Mouse (Mus musculus) frontal cortex, adult (tissue): ENCODE measurements around the gene Daam2.
A peak's percentile ranks its signal among the peaks of the same experiment; 100 is the strongest.

Experiments
- ATAC-seq: cut with Nextera tagmentation; 2 replicates; pipeline ENCODE4 v1.9.2; 2017; ENCODE audit warnings: mild to moderate bottlenecking, moderate library complexity, mixed read lengths; ENCODE audit not compliant: low TSS enrichment

Gene Daam2

GRCm38 (mm10) chr17:49563830-49564470, at the start of gene Daam2:
Daam2 (minus strand) TSS chr17:49564343.
- peak; percentile 96 for ATAC-seq

DNA sequence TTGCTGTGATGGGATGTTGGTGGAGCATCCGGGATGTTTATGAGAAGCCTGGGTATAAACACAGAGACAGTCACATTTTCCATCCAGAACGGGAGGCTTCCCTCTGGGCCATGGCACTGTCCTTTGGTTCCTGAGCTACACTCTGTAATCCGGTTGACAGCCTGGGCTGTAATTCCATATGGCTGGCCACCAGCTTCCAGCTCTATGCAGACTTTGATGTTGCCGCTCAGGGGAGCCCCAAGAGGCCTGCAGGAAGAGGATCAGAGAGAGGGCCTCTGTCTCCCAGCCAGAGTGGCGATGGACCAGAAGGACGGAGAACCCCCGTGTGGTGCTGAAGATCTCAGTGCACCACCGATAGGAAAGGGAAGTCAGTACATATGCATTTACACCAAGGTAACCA, 46.2 kb upstream of the Daam2 start:
- ATAC-seq, result no peak

- no peak for ATAC-seq
These were observed 43.3 kb upstream of the Daam2 start for GRCm38 (mm10) chr17:49607351-49608027.

GRCm38 (mm10) chr17:49605397-49605796, 41.3 kb upstream of the Daam2 start:
- no peak for ATAC-seq

GRCm38 (mm10) chr17:49590051-49590450, 25.9 kb upstream of the Daam2 start:
- ATAC-seq, result peak; percentile 47; the same call in 1 of the 2 replicates

DNA sequence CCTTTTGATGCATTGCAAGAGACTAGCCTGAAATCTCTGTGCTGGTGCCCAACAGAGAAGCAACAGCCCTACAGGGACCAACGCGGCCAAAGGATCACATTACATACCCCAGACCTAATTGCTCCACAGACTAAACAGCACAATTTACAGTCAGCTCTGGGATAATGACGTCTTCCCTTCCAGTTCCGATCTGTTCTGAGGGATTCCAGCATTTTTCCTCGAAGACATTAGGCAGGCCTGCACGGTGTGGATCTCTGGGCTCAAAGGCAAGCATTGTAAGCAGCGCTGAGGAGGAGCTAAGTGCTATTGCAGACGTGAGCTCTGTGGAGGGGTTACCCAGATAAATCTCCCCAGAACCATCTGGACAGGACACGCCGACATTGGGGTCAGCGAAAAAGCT, 18.3 kb upstream of the Daam2 start:
- ATAC-seq, result no peak

DNA sequence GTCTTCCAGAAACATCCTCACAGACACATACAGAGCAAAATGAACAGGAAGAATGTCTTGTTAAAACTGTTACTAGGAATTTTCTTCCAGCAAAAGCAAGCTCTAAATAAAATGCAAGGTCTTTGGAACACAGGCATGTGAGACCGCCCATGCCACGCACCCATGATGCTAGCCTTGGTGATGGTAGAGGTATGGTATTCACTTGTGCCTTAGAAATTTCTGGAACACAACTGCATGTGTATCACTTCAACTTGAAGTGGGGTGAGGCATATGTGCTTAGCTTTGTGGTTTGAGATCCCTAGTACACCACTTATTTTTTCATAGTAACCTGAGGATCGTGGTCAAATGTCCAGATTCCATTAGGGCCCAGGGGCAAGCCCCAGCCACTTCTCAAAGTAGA, 13.2 kb upstream of the Daam2 start:
- ATAC-seq, result no peak

DNA sequence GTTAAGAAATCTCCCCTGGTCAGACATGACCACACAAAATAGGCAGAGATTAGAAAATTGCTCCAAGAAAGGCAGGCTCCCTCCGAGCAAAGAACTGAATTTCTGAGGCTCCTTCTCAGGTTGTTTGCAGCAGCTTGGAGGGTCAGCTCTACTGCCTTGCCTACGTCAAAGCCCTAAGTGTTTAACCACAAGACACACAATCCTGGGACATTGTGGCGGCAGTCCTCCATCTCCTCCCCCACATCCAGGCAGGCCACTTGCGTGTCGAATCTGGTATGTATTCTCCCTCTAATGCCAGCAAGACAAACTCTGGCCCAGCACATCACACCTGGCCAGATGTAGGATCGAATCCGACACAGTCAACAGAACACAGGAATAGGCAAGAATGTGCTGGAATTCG, 4.6 kb upstream of the Daam2 start:
- no peak for ATAC-seq

- ATAC-seq, result 0 out of 2 replicates have a peak, but pooled peaks have one; percentile 13
These were observed 346 bp upstream of the Daam2 start for GRCm38 (mm10) chr17:49564489-49564888.

DNA sequence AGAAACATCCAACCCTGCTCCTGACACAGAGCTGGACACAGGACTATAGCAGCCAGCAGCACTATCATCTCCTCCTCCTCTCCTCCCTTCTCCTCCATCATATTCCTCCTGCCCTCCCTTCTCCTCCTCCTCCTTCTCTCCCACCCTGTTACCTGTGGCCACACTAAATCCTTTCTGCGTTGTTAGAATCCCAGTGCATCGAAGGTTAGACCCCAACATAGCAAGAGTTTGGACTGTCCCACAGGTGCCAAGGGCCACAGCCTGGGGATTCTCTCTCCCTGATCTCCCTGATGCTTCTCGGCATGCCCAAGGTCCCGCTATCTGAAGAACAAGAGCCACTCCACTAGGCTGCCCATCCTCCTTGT, 745 bp downstream of the Daam2 start:
- ATAC-seq, result no peak

GRCm38 (mm10) chr17:49562701-49563415, 1.3 kb downstream of the Daam2 start:
- ATAC-seq, result no peak

DNA sequence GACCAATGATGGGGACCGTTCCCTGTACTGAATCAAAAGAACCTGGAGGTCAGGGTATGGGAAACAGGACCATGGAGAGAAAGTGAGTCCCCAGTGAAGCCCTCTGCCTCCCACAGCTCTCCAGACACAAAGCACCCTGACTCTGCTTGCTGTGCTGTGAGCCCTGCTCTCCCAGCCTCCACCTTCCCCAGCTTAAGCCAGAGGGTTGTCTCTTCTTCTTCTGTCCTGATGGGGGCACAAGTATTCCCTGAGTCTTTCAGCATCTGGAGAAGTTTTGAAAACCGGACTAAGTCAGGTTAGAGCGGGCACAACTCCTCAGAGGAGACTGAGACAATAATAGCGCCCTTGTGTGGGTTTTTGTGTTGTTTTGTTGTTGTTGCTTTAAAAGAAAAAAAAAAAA, 2.2 kb downstream of the Daam2 start:
- ATAC-seq, result no peak

DNA sequence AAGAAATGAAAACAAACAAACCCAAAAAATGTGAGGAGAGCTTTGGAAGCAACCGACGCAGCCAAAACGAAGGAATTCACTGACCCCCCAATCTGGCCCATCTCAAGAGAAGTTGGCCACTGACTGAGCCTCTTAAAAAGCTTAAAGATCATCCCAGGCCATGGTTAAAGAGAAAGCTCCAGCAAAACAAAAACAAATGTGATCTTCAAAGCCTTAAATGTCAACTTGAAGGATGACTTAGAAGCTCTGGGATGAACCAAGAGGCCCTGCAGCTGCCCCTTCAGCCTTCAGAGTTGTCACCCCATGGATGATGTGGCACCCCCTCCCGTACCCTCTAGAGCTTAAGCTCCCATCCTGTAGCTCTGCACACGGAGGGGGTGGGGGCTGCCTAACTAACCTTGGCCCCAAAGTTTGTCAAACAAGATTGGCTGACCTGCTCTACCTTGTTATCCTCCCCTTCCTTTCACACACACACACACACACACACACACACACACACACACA, 4.3 kb downstream of the Daam2 start:
- no peak for ATAC-seq

- ATAC-seq, result no peak
These were observed 8.0 kb downstream of the Daam2 start for GRCm38 (mm10) chr17:49556169-49556568.

- no peak for ATAC-seq
These were observed 12.2 kb downstream of the Daam2 start for GRCm38 (mm10) chr17:49551991-49552390.

DNA sequence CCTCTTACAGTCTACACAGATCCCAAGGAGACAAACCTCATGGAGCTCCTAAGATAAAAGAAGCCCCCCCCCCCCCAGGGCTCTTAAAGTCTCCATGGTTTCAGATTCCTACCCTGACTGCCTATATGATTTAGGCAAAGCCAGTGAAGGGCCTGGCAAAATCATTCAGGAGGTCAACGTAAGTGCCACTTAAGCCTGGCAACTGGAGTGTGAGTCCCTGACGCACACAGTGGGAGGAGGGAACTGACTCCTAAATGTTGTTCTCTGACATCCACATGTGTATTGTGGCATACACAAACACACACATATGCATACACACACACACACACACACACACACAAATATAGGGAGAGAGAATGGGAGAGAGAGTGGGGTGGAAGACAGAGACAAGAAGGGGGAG, 12.7 kb downstream of the Daam2 start:
- no peak for ATAC-seq

DNA sequence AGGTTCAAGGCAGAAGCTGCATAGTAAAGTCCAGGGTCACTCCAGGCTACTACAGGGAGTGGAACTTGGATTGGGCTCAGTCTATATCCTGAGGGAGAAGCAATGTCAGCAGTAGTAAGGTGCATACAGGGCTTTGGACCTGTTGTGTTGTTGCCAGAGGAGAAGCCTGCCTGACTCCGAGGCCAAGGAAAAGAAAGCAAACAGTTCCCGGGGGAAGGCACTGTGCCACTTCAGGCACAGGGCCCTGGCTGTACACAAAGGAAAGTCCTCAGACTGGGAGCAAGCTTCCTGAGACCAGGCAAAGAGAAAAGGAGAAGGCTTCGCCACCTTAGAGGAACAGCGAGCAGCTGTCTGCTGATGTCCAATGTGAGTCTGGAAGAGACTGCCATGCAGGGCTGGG, 18.1 kb downstream of the Daam2 start:
- no peak for ATAC-seq

DNA sequence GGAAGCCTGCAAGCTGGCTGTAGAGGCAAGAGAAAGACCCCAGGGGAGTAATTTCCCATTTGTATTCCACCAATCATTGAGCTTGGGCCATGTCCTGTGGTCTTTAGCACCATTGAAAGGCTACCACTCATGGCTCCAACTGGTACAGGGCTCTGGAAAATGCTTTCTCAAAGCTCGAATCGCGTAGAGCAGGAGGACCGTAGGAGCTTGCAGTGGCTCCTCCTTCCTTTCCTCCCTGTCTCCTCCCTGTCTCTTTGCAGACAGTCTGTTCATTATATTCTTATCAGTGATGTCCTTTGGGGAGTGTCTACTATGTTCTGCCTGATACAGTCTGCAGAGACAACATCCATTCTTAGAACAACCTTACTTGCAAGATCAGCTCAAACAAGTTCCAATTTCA, 18.7 kb downstream of the Daam2 start:
- ATAC-seq, result no peak

DNA sequence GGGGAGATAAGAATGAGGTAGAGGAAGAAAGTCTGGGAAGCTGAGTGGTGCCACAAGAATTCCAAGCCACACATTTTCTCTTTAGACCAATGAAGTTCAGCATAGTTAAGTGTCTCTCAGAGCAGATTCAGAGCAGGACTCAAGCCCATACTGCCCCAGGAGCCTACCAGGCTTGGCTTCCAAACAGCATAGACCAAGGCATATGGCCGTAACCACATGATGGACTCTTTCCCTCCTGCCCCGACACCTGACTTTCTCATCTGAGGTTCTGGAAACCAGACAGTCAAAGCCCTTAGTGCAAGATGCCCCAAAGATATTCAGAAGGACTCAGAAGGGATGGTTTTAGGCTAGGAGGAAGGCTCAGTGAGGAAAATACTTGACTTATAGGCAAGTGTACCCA, 19.6 kb downstream of the Daam2 start:
- ATAC-seq, result no peak

DNA sequence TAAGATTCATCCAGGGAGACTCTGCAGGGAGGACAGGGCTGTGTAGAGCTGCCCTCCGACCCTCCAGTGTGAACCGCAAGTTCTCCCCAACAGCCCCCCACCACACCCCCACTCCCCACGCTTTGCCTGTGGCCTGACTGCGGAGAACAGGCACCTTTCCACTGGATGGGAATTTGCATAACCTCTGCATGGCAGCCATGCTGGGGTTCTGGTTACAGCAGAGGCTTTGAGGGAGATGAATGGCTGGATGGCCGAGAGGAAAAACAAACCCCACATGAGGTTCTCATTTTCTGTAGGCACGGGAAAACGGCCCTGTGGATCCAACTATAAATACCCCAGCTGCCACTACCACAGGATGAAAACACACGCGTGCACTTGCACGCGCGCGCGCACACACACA, 23.4 kb downstream of the Daam2 start:
- no peak for ATAC-seq

- peak; percentile 72 for ATAC-seq
These were observed 24.9 kb downstream of the Daam2 start for GRCm38 (mm10) chr17:49539204-49539603.

DNA sequence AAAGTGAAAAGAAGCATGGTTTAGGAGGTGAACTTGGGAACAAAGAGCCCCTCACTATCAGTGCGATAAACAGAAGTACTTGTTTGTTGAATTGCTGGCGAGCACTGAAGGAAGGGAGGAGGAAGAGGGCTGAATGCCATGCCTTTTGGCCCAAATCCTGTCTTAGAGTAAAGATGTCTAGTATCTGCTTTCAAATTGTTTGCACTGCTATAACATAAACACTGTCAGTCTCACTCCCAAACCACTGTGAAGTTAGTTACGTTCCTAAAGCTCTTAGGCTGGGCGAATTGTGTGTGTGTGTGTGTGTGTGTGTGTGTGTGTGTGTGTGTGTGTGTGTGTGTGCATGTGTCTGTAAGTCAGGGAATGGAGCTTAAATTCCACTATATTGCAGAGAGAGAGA, 28.6 kb downstream of the Daam2 start:
- no peak for ATAC-seq

DNA sequence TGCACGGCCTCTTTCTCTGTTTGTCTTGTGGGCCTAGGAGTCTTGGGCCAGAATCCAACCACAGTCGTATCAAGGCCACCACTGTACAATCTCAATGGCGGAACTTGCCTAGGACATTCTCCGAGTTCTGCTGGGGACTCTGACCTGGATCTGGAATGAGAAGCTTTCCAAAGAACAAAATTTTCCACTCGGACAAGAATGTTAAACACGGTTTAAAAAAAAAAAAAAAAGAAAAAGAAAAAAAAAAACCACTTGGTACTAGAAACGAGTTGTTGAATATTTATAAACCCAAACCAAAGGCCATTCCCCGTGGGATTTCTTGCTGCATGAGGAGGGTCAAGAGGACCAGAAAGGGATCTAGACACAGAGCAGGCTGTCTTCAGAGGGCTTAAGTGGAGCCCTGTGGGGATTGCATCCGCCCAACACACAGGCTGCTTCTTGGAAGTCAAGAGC, 29.9 kb downstream of the Daam2 start:
- ATAC-seq, result peak; percentile 60
